Mouse (Mus musculus) CD4-positive, CD25-positive, alpha-beta regulatory T cell, adult 4 months (primary cell): ENCODE results near the gene Hist1h2bk. TPM values are rescaled to one million over a fixed set of nuclear protein-coding genes. Genes with fewer than 3 reads are reported as not detected.

Experiments
- ATAC-seq: one replicate; pipeline ENCODE4 v1.8.0; 2017
- polyA plus RNA-seq, 2 experiments: library from polyadenylated mRNA; unstranded; fragments of 100-300 nt; shearing (Covaris generic); gene quantifications; one replicate each; pipeline ENCODE4 v1.2.1; 2017

Hist1h2bk gene
- polyA plus RNA-seq, 2 experiments from 2014 or later, result 4.8 TPM; not detected in 1

GRCm38 (mm10) chr13:22014411-22014845 lies 21.2 kb upstream of the Hist1h2bk start:
- ATAC-seq, result no peak

GRCm38 (mm10) chr13:22015479-22016450 lies 19.9 kb upstream of the Hist1h2bk start:
- ATAC-seq, result peak; percentile 83

GRCm38 (mm10) chr13:22019934-22020835 lies 15.5 kb upstream of the Hist1h2bk start:
- peak; percentile 48 for ATAC-seq

- peak; percentile 28 for ATAC-seq
Measured at GRCm38 (mm10) chr13:22020901-22021339, 14.8 kb upstream of the Hist1h2bk start.

GRCm38 (mm10) chr13:22021581-22021980 lies 14.1 kb upstream of the Hist1h2bk start:
- ATAC-seq, result no peak

- ATAC-seq, result peak; percentile 46
Measured at GRCm38 (mm10) chr13:22022241-22022640, 13.4 kb upstream of the Hist1h2bk start.

GRCm38 (mm10) chr13:22026058-22027031 lies 9.3 kb upstream of the Hist1h2bk start:
- peak; percentile 63 for ATAC-seq

- ATAC-seq, result peak; percentile 76
Measured at GRCm38 (mm10) chr13:22028673-22029460, 6.8 kb upstream of the Hist1h2bk start.

- no peak for ATAC-seq
Measured at GRCm38 (mm10) chr13:22029928-22030327, 5.7 kb upstream of the Hist1h2bk start.

GRCm38 (mm10) chr13:22030493-22030892 lies 5.2 kb upstream of the Hist1h2bk start:
- ATAC-seq, result no peak

- no peak for ATAC-seq
Measured at GRCm38 (mm10) chr13:22033741-22034442, 1.8 kb upstream of the Hist1h2bk start.

- no peak for ATAC-seq
Measured at GRCm38 (mm10) chr13:22034443-22035266, 1.0 kb upstream of the Hist1h2bk start.

GRCm38 (mm10) chr13:22036149-22036956 lies 683 bp downstream of the Hist1h2bk start:
- no peak for ATAC-seq

- no peak for ATAC-seq
Measured at GRCm38 (mm10) chr13:22036986-22037385, 1.3 kb downstream of the Hist1h2bk start.

- ATAC-seq, result no peak
Measured at GRCm38 (mm10) chr13:22037415-22037814, 1.7 kb downstream of the Hist1h2bk start.

GRCm38 (mm10) chr13:22039364-22039763 lies 3.7 kb downstream of the Hist1h2bk start:
- no peak for ATAC-seq

GRCm38 (mm10) chr13:22039951-22040463 lies 4.3 kb downstream of the Hist1h2bk start:
- ATAC-seq, result no peak
